Mouse (Mus musculus): ENCODE data around the gene Gm5460. TPM values are rescaled to one million over a fixed set of nuclear protein-coding genes. Genes with fewer than 3 reads are reported as not detected.
A peak's percentile ranks its signal among the peaks of the same experiment; 100 is the strongest.

Gene Gm5460
- polyA plus RNA-seq, 1 experiment from 2014 or later, result not detected

DNA sequence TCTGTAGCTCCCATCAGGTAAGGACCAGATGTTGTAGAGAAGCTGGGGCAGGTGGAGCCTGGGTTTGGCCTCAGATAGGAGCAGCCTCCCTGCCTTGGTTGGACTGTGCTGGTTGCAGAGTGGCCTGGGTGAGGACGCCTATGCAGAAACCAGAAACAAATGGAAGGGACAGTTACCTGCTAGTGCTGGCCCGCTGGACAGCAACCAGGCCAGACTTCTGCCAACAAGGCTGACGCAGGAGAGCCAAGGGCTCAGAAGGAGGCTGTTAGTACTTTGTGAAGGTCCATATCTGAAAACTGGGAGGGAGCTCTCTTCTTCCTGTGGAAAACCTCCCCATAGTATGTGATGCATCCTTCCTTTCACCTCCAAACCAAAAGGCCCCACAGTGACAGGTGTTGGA is 26.8 kb downstream of the Gm5460 start:
- H3K27ac ChIP-seq (ENCODE audit: low read length), result no peak overlapping the region
- H3K27me3 ChIP-seq (ENCODE audit: control insufficient read depth, insufficient read depth, low read length), result no peaks in the 10 kb centered on the region
- ATAC-seq (ENCODE audit: insufficient read depth, low FRiP score), result no peak
- no peaks in the 10 kb centered on the region for H3K9me3 ChIP-seq (replicated peaks; ENCODE audit: control insufficient read depth, low read length)
- H3K9ac ChIP-seq (ENCODE audit: low read length), result no peak overlapping the region
- no peaks in the 10 kb centered on the region for H3K4me1 ChIP-seq (ENCODE audit: control insufficient read depth, insufficient read depth, low read length)
- H3K36me3 ChIP-seq (ENCODE audit: control insufficient read depth, insufficient read depth, low read length), result no peaks in the 10 kb centered on the region
- no peak overlapping the region for H3K4me2 ChIP-seq (ENCODE audit: low read depth, low read length)
- 62% methylated on average over 3 of the region's 3 CpGs for WGBS
- no peak overlapping the region for H3K4me3 ChIP-seq (replicated peaks; ENCODE audit: low read length)

DNA sequence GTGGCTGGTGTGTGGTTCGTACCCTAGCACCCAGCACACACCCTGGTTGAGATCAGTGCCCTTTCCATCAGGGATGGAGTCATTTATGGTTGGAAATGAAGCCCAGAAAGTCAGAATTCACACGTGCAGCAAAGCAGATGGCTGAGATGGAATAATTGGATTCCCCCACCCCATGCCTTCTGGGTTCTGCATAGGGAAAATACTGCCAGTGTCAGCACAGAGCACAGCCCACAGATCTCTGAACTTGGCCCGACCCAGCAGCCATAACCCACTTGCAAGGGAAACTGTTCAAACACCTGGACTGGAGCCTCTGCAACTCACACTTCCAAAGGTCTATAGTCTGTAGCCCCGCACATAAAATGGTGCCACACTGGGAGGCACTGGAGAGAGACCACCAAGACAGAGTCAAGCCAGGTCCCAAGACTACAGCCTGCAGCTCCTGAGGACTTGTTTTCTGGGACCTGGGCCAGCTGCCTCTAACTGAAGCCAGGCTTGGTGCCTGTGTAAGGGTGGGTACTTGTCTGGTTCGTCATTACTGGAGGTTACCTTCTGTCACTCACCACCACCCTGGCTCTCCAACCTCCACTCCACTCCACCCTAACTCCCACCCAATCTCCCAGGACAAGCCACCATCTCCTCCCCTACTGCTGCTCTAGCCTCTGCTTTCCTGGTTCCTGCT is 33.7 kb downstream of the Gm5460 start:
- no peaks in the 10 kb centered on the region for H3K9me3 ChIP-seq (replicated peaks; ENCODE audit: control insufficient read depth, low read length)
- no peaks in the 10 kb centered on the region for H3K4me1 ChIP-seq (ENCODE audit: control insufficient read depth, insufficient read depth, low read length)
- 65% methylated on average over 5 of the region's 5 CpGs for WGBS
- H3K27ac ChIP-seq (ENCODE audit: low read length), result no peak overlapping the region
- no peaks in the 10 kb centered on the region for H3K27me3 ChIP-seq (ENCODE audit: control insufficient read depth, insufficient read depth, low read length)
- H3K4me3 ChIP-seq (replicated peaks; ENCODE audit: low read length), result no peak overlapping the region
- ATAC-seq (ENCODE audit: insufficient read depth, low FRiP score), result no peak
- no peaks in the 10 kb centered on the region for H3K36me3 ChIP-seq (ENCODE audit: control insufficient read depth, insufficient read depth, low read length)
- H3K9ac ChIP-seq (ENCODE audit: low read length), result no peak overlapping the region
- H3K4me2 ChIP-seq (ENCODE audit: low read depth, low read length), result no peak overlapping the region

DNA sequence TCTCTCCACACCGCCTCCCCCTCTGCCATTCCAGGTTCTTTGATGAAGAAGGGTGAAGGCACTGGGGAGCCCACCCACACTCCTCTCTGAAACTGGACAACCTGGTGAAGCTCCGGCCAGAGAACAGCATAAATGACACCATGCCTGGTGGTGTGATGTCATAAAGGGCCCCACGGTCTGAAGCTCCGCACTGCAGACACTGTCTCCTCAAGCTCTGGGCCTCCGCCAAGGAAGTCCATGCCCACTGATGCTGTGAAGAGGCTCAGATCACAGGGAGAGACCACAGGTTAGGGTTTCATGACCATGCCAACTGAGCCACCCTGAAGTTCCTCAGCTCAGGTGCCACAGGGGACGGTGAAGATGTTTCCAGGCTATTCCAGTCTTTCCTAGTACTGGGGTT is 36.0 kb downstream of the Gm5460 start, which contains the start of gene Antxrl:
Gene Antxrl (plus strand): TSS at position 192 of the 400 bp plus-strand sequence.
- no peaks in the 10 kb centered on the region for H3K4me1 ChIP-seq (ENCODE audit: control insufficient read depth, insufficient read depth, low read length)
- WGBS, result 88% methylated on average over 6 of the region's 6 CpGs
- no peak within 1 kb of the TSS for H3K27ac ChIP-seq (ENCODE audit: low read length)
- H3K4me2 ChIP-seq (ENCODE audit: low read depth, low read length), result no peak within 1 kb of the TSS
- H3K9me3 ChIP-seq (replicated peaks; ENCODE audit: control insufficient read depth, low read length), result no peaks in the 10 kb centered on the region
- H3K4me3 ChIP-seq (replicated peaks; ENCODE audit: low read length), result no peak within 1 kb of the TSS
- H3K36me3 ChIP-seq (ENCODE audit: control insufficient read depth, insufficient read depth, low read length), result no peaks in the 10 kb centered on the region
- no peaks in the 10 kb centered on the region for H3K27me3 ChIP-seq (ENCODE audit: control insufficient read depth, insufficient read depth, low read length)
- no peak for ATAC-seq (ENCODE audit: insufficient read depth, low FRiP score)
- no peak within 1 kb of the TSS for H3K9ac ChIP-seq (ENCODE audit: low read length)

DNA sequence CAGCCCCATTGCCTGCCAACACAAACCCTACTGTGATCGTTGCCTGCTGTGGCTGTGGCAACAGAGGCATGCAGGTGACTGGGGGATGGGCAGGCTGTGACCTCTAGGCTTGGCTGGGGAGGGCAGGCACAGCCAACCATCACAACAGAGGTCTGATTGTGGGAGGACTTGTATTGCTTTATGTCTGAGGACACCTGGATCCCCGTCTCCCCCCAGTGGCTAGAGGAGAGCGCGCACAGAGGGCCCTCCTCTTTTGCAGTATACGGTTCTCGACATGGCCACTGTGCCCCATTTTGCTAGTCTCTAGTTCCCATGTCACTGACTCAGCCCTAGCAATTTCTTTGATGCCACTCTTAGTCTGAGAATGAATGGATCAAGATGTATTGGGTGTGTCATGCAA is 55.1 kb downstream of the Gm5460 start:
- no peaks in the 10 kb centered on the region for H3K9me3 ChIP-seq (replicated peaks; ENCODE audit: control insufficient read depth, low read length)
- H3K4me3 ChIP-seq (replicated peaks; ENCODE audit: low read length), result no peak overlapping the region
- WGBS, result 69% methylated on average over 6 of the region's 6 CpGs

DNA sequence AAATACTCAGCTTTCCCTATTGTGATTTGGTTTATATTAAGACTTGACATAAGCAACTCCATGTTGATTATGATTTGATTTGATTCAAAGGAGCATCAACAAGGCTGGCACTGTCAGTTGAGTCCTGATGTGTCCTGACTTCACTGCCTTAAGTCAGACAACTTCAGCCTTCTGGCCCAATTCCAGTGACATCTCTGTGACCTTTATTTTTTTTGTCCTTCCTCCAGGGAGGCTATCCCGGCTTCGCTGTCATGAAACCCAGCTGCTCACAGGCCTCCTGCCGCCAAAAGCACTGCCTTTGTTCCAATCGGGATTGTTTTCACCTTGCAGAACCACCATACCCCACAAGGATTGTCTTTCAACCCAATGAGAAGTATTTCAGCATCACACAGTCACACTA is 58.8 kb downstream of the Gm5460 start:
- H3K27me3 ChIP-seq (ENCODE audit: control insufficient read depth, insufficient read depth, low read length), result no peaks in the 10 kb centered on the region
- no peak overlapping the region for H3K9ac ChIP-seq (ENCODE audit: low read length)
- no peak overlapping the region for H3K4me3 ChIP-seq (replicated peaks; ENCODE audit: low read length)
- no peaks in the 10 kb centered on the region for H3K36me3 ChIP-seq (ENCODE audit: control insufficient read depth, insufficient read depth, low read length)
- 38% methylated on average over 4 of the region's 4 CpGs for WGBS
- no peaks in the 10 kb centered on the region for H3K4me1 ChIP-seq (ENCODE audit: control insufficient read depth, insufficient read depth, low read length)
- H3K9me3 ChIP-seq (replicated peaks; ENCODE audit: control insufficient read depth, low read length), result no peaks in the 10 kb centered on the region
- no peak overlapping the region for H3K4me2 ChIP-seq (ENCODE audit: low read depth, low read length)
- no peak for ATAC-seq (ENCODE audit: insufficient read depth, low FRiP score)
- no peak overlapping the region for H3K27ac ChIP-seq (ENCODE audit: low read length)

More for the DNA sequence above, 55.1 kb downstream of the Gm5460 start:
- H3K27ac ChIP-seq (ENCODE audit: low read length), result no peak overlapping the region
- H3K9ac ChIP-seq (ENCODE audit: low read length), result no peak overlapping the region
- no peaks in the 10 kb centered on the region for H3K27me3 ChIP-seq (ENCODE audit: control insufficient read depth, insufficient read depth, low read length)
- no peaks in the 10 kb centered on the region for H3K36me3 ChIP-seq (ENCODE audit: control insufficient read depth, insufficient read depth, low read length)
- no peaks in the 10 kb centered on the region for H3K4me1 ChIP-seq (ENCODE audit: control insufficient read depth, insufficient read depth, low read length)
- H3K4me2 ChIP-seq (ENCODE audit: low read depth, low read length), result no peak overlapping the region
- ATAC-seq (ENCODE audit: insufficient read depth, low FRiP score), result no peak

DNA sequence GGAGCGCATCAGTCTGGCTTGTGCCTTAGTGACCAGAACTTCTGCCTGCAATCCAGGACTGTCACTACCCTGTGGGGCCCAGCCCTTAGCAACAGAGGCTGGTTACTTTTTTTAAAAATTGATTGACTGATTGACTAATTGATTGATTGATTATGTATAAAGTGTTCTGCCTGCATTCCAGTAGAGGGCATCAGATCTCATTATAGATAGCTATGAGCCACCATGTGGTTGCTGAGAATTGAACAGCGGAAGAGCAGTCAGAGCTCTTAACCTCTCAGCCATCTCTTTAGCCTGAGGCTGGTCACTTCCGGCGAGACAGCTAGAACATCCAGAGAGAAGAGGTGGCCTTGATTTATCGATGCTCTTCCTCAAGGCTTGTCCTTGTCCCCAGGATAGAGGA is 60.7 kb downstream of the Gm5460 start:
- 65% methylated on average over 5 of the region's 5 CpGs for whole genome bisulfite sequencing
- no peak for ATAC-seq (ENCODE audit: insufficient read depth, low FRiP score)

DNA sequence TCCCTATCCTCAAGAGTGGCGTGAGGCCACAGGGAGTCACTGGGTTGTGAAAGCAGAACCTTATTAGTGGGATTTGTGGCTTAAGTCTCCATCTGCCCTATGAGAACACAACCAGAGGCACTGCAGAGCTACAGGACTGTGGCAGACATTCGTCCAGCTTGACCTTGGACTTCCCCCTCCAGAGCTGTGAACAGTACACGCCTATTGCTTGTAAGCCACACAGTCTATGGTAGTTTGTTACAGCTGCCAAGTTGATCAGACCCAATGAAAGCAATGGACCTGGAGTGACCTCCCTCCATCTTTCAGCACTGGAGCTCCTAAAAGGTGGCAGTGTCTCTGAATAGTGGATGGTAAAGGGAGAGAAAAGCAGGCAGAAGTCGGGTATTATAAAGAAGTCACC is 61.7 kb downstream of the Gm5460 start:
- Histone ChIP-seq H3K4me1 (ENCODE audit: control insufficient read depth, insufficient read depth, low read length) (no peaks in the 10 kb centered on the region), H3K27me3 (ENCODE audit: control insufficient read depth, insufficient read depth, low read length) (0 out of 2 replicates have a peak, but pooled peaks cover 3% of the 10 kb centered on the region), H3K9me3 (replicated peaks; ENCODE audit: control insufficient read depth, low read length) (no peaks in the 10 kb centered on the region), H3K27ac (ENCODE audit: low read length) (no peak overlapping the region), H3K36me3 (ENCODE audit: control insufficient read depth, insufficient read depth, low read length) (no peaks in the 10 kb centered on the region), H3K4me2 (ENCODE audit: low read depth, low read length) (no peak overlapping the region), H3K9ac (ENCODE audit: low read length) (no peak overlapping the region), H3K4me3 (replicated peaks; ENCODE audit: low read length) (no peak overlapping the region)
- ATAC-seq (ENCODE audit: insufficient read depth, low FRiP score), result no peak
- 61% methylated on average over 4 of the region's 4 CpGs for WGBS

More for the DNA sequence above, 60.7 kb downstream of the Gm5460 start:
- Histone ChIP-seq H3K9me3 (replicated peaks; ENCODE audit: control insufficient read depth, low read length) (no peaks in the 10 kb centered on the region), H3K4me1 (ENCODE audit: control insufficient read depth, insufficient read depth, low read length) (no peaks in the 10 kb centered on the region), H3K9ac (ENCODE audit: low read length) (no peak overlapping the region), H3K27me3 (ENCODE audit: control insufficient read depth, insufficient read depth, low read length) (0 out of 2 replicates have a peak, but pooled peaks cover 3% of the 10 kb centered on the region), H3K4me2 (ENCODE audit: low read depth, low read length) (no peak overlapping the region), H3K27ac (ENCODE audit: low read length) (no peak overlapping the region), H3K36me3 (ENCODE audit: control insufficient read depth, insufficient read depth, low read length) (no peaks in the 10 kb centered on the region), H3K4me3 (replicated peaks; ENCODE audit: low read length) (no peak overlapping the region)

DNA sequence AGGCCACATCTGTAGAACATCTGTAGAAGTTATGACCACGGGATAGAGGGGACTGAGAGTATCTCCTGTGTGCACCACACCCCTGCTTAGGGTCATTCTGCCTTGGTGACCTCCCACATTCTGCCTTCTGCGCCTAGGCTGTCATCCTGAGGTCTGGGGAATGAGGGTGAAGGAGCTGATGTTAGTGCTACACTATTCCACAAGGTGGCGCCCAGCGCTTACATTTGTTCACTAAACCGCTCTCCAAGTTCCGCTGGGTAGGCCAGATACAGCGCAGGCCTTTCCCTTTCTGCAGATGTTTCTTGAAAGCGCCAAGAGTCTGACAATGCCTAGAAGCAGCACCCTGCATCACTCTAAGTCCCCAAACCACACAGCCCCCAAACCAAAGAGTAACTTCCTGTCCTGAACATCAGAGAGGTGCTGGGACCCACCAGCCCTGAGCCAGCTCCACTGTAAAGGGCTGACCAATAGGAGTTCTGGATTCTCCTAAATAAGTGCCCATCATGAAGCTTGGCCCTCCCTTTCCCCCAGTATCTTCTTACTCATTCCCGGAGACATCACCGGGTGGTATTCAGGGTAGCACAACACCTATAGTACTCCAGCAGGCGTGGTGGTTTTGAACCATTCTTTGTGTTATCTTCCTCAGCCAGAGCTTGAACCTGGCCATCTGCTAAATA is 63.9 kb downstream of the Gm5460 start:
- Histone ChIP-seq H3K9ac (ENCODE audit: low read length) (no peak overlapping the region), H3K4me3 (replicated peaks; ENCODE audit: low read length) (no peak overlapping the region), H3K36me3 (ENCODE audit: control insufficient read depth, insufficient read depth, low read length) (no peaks in the 10 kb centered on the region), H3K4me1 (ENCODE audit: control insufficient read depth, insufficient read depth, low read length) (no peaks in the 10 kb centered on the region), H3K27ac (ENCODE audit: low read length) (no peak overlapping the region), H3K4me2 (ENCODE audit: low read depth, low read length) (no peak overlapping the region), H3K9me3 (replicated peaks; ENCODE audit: control insufficient read depth, low read length) (no peaks in the 10 kb centered on the region), H3K27me3 (ENCODE audit: control insufficient read depth, insufficient read depth, low read length) (0 out of 2 replicates have a peak, but pooled peaks cover 3% of the 10 kb centered on the region)
- ATAC-seq (ENCODE audit: insufficient read depth, low FRiP score), result peak; percentile 71; the same call in 1 of the 2 replicates
- 10% methylated on average over 11 of the region's 11 CpGs for WGBS

DNA sequence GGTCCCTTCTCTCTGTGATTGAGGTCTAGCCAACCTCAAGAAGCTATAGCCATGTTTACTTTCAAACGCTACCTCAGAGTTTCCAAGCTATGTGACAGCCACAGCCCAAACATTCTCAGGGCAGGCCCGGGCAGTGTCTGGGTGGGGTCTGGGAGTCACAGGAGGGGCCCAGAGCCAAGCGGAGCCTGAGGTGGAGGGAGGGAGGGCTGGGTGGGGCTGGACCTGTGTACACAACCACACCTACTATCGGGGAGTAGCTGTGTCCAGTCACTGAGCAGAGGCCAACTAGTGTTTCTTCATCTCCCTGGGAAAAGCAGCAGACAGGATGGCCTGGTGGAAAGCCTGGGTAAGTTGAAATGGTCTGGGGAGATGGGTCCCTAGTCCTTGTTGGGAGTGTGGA is 69.2 kb downstream of the Gm5460 start, which contains the start of gene Anxa8:
Gene Anxa8 (plus strand): TSS at position 251 of the 400 bp plus-strand sequence.
- 28% methylated on average over 4 of the region's 4 CpGs for WGBS
- peak; percentile 86 for ATAC-seq (ENCODE audit: insufficient read depth, low FRiP score)
- no peaks in the 10 kb centered on the region for H3K36me3 ChIP-seq (ENCODE audit: control insufficient read depth, insufficient read depth, low read length)
- no peaks in the 10 kb centered on the region for H3K4me1 ChIP-seq (ENCODE audit: control insufficient read depth, insufficient read depth, low read length)
- H3K9me3 ChIP-seq (replicated peaks; ENCODE audit: control insufficient read depth, low read length), result no peaks in the 10 kb centered on the region
- peak within 1 kb of the TSS; percentile 74 for H3K27ac ChIP-seq (ENCODE audit: low read length)
- 0 out of 2 replicates have a peak, but pooled peaks cover 3% of the 10 kb centered on the region for H3K27me3 ChIP-seq (ENCODE audit: control insufficient read depth, insufficient read depth, low read length)
- peak within 1 kb of the TSS; percentile 30 for H3K4me3 ChIP-seq (replicated peaks; ENCODE audit: low read length)
- peak within 1 kb of the TSS; percentile 34; the same call in 1 of the 2 replicates for H3K9ac ChIP-seq (ENCODE audit: low read length)
- peak within 1 kb of the TSS; percentile 34 for H3K4me2 ChIP-seq (ENCODE audit: low read depth, low read length)

All from stomach, embryonic 16.5 days (tissue).